Mouse (Mus musculus): ENCODE results near the gene Pxylp1. TPM values are rescaled to one million over a fixed set of nuclear protein-coding genes. Genes with fewer than 3 reads are reported as not detected.

The Pxylp1 gene
- polyA plus RNA-seq, 1 experiment from 2014 or later = 15.8 TPM

GRCm38 (mm10) chr9:96896690-96897089 is 4.2 kb upstream of the Pxylp1 start:
- Histone ChIP-seq H3K27me3 (ENCODE audit: control insufficient read depth, insufficient read depth, low read depth, low read length) (no peaks in the 10 kb centered on the region), H3K4me1 (replicated peaks; ENCODE audit: control insufficient read depth, insufficient read depth, low read length) (no peaks in the 10 kb centered on the region), H3K27ac (ENCODE audit: low read length) (no peak overlapping the region), H3K4me3 (ENCODE audit: low read length) (no peak overlapping the region), H3K4me2 (ENCODE audit: low read depth, low read length) (no peak overlapping the region), H3K9ac (ENCODE audit: low read length) (no peak overlapping the region), H3K9me3 (ENCODE audit: control insufficient read depth, low read length) (no peaks in the 10 kb centered on the region), H3K36me3 (ENCODE audit: control insufficient read depth, insufficient read depth, low read length) (no peaks in the 10 kb centered on the region)
- ATAC-seq (ENCODE audit: low read depth) = no peak
- WGBS = 92% methylated on average over 1 of the region's 1 CpGs

DNA sequence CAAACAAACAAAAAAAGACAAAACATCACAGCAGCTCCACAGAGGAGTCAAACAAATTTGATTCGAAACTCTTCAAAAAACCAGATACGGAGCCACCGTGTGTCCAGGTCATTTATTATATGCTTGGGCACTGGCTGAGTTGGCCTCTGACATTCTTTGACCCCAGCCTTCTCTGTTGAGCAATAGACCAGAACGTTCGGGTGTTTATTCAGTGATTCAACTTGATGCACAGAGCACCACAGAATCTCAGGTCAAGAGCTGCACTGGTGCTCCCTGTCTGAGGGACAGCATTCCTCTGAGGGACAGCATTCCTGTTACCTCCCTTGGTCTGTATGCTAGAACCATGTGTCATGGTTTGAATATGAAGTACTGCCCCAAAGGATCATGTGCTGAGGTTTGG is 1.1 kb upstream of the Pxylp1 start:
- Histone ChIP-seq H3K27me3 (ENCODE audit: control insufficient read depth, insufficient read depth, low read depth, low read length) (peaks cover 2% of the 10 kb centered on the region), H3K4me2 (ENCODE audit: low read depth, low read length) (no peak overlapping the region), H3K36me3 (ENCODE audit: control insufficient read depth, insufficient read depth, low read length) (no peaks in the 10 kb centered on the region), H3K9ac (ENCODE audit: low read length) (no peak overlapping the region), H3K9me3 (ENCODE audit: control insufficient read depth, low read length) (no peaks in the 10 kb centered on the region), H3K4me3 (ENCODE audit: low read length) (no peak overlapping the region), H3K4me1 (replicated peaks; ENCODE audit: control insufficient read depth, insufficient read depth, low read length) (peaks cover 5% of the 10 kb centered on the region), H3K27ac (ENCODE audit: low read length) (no peak overlapping the region)
- WGBS = 50% methylated on average over 5 of the region's 5 CpGs
- ATAC-seq (ENCODE audit: low read depth) = no peak

GRCm38 (mm10) chr9:96891341-96892330 is 833 bp downstream of the Pxylp1 start:
- no peak for ATAC-seq (ENCODE audit: low read depth)
- Histone ChIP-seq H3K27ac (ENCODE audit: low read length) (no peak overlapping the region), H3K4me3 (ENCODE audit: low read length) (no peak overlapping the region), H3K4me1 (replicated peaks; ENCODE audit: control insufficient read depth, insufficient read depth, low read length) (peaks cover 7% of the 10 kb centered on the region), H3K4me2 (ENCODE audit: low read depth, low read length) (no peak overlapping the region), H3K9me3 (ENCODE audit: control insufficient read depth, low read length) (no peaks in the 10 kb centered on the region), H3K36me3 (ENCODE audit: control insufficient read depth, insufficient read depth, low read length) (no peaks in the 10 kb centered on the region), H3K27me3 (ENCODE audit: control insufficient read depth, insufficient read depth, low read depth, low read length) (peaks cover 10% of the 10 kb centered on the region), H3K9ac (ENCODE audit: low read length) (no peak overlapping the region)
- 59% methylated on average over 12 of the region's 12 CpGs for WGBS

GRCm38 (mm10) chr9:96890756-96891155 is 1.7 kb downstream of the Pxylp1 start:
- ATAC-seq (ENCODE audit: low read depth) = no peak
- Histone ChIP-seq H3K4me2 (ENCODE audit: low read depth, low read length) (no peak overlapping the region), H3K4me3 (ENCODE audit: low read length) (no peak overlapping the region), H3K36me3 (ENCODE audit: control insufficient read depth, insufficient read depth, low read length) (no peaks in the 10 kb centered on the region), H3K27ac (ENCODE audit: low read length) (no peak overlapping the region), H3K9me3 (ENCODE audit: control insufficient read depth, low read length) (no peaks in the 10 kb centered on the region), H3K9ac (ENCODE audit: low read length) (no peak overlapping the region), H3K4me1 (replicated peaks; ENCODE audit: control insufficient read depth, insufficient read depth, low read length) (peaks cover 7% of the 10 kb centered on the region), H3K27me3 (ENCODE audit: control insufficient read depth, insufficient read depth, low read depth, low read length) (peaks cover 10% of the 10 kb centered on the region)
- 87% methylated on average over 6 of the region's 6 CpGs for WGBS

GRCm38 (mm10) chr9:96890266-96890665 is 2.2 kb downstream of the Pxylp1 start:
- H3K27ac ChIP-seq (ENCODE audit: low read length) = no peak overlapping the region
- H3K27me3 ChIP-seq (ENCODE audit: control insufficient read depth, insufficient read depth, low read depth, low read length) = peaks cover 10% of the 10 kb centered on the region
- no peak overlapping the region for H3K9ac ChIP-seq (ENCODE audit: low read length)
- no peaks in the 10 kb centered on the region for H3K36me3 ChIP-seq (ENCODE audit: control insufficient read depth, insufficient read depth, low read length)
- no peak overlapping the region for H3K4me3 ChIP-seq (ENCODE audit: low read length)
- peaks cover 7% of the 10 kb centered on the region for H3K4me1 ChIP-seq (replicated peaks; ENCODE audit: control insufficient read depth, insufficient read depth, low read length)
- 78% methylated on average over 6 of the region's 6 CpGs for WGBS
- ATAC-seq (ENCODE audit: low read depth) = no peak
- H3K4me2 ChIP-seq (ENCODE audit: low read depth, low read length) = no peak overlapping the region
- H3K9me3 ChIP-seq (ENCODE audit: control insufficient read depth, low read length) = no peaks in the 10 kb centered on the region

DNA sequence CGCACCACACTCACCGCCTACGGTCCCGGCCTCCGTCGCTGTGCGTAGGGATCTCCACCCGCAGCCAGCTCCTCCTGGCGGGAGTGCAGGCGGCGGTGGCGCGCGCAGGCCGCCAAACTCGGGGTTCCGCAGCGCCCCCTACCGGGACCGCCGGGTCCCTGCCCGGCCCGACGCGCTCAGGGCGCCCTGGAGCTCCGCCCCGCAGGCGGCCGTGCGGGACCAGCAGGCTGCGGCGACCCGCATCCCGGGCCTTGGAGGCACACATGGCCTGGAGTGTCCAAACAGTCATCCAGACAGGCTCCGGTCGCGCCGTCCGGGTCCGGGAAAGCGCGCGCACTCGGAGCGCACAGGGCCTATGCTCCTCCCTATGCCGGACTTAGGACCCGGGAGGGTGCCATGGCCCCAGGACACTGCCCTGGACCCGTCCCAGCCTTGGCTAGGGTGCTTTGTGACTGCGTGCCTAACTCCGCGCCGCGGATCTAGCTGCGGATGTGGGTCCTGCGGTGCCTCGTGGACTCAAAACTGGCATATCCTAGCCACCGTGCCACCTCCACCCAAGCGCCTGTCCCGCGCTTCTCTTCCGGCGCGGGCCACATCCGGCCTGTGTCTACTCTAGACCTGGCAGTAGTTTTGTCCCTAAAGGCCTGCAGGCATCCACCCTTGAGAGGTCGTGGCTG is 3.0 kb downstream of the Pxylp1 start:
- peak; percentile 93 for ATAC-seq (ENCODE audit: low read depth)
- Histone ChIP-seq H3K4me1 (replicated peaks; ENCODE audit: control insufficient read depth, insufficient read depth, low read length) (peaks cover 7% of the 10 kb centered on the region), H3K4me3 (ENCODE audit: low read length) (peak overlapping the region; percentile 70), H3K9me3 (ENCODE audit: control insufficient read depth, low read length) (no peaks in the 10 kb centered on the region), H3K36me3 (ENCODE audit: control insufficient read depth, insufficient read depth, low read length) (no peaks in the 10 kb centered on the region), H3K27me3 (ENCODE audit: control insufficient read depth, insufficient read depth, low read depth, low read length) (peaks cover 10% of the 10 kb centered on the region), H3K27ac (ENCODE audit: low read length) (peak overlapping the region; percentile 55; the same call in 1 of the 2 replicates), H3K4me2 (ENCODE audit: low read depth, low read length) (peak overlapping the region; percentile 91), H3K9ac (ENCODE audit: low read length) (peak overlapping the region; percentile 81)
- under 1% methylated on average over 64 of the region's 66 CpGs for WGBS

GRCm38 (mm10) chr9:96888742-96889344 is 3.6 kb downstream of the Pxylp1 start:
- peak; percentile 31 for ATAC-seq (ENCODE audit: low read depth)
- H3K9ac ChIP-seq (ENCODE audit: low read length) = peak overlapping the region; percentile 81
- WGBS = 1% methylated on average over 37 of the region's 37 CpGs
- peak overlapping the region; percentile 91 for H3K4me2 ChIP-seq (ENCODE audit: low read depth, low read length)
- H3K27ac ChIP-seq (ENCODE audit: low read length) = no peak overlapping the region
- H3K27me3 ChIP-seq (ENCODE audit: control insufficient read depth, insufficient read depth, low read depth, low read length) = peaks cover 10% of the 10 kb centered on the region
- H3K9me3 ChIP-seq (ENCODE audit: control insufficient read depth, low read length) = no peaks in the 10 kb centered on the region
- H3K4me1 ChIP-seq (replicated peaks; ENCODE audit: control insufficient read depth, insufficient read depth, low read length) = peaks cover 7% of the 10 kb centered on the region
- peak overlapping the region; percentile 70 for H3K4me3 ChIP-seq (ENCODE audit: low read length)
- no peaks in the 10 kb centered on the region for H3K36me3 ChIP-seq (ENCODE audit: control insufficient read depth, insufficient read depth, low read length)

DNA sequence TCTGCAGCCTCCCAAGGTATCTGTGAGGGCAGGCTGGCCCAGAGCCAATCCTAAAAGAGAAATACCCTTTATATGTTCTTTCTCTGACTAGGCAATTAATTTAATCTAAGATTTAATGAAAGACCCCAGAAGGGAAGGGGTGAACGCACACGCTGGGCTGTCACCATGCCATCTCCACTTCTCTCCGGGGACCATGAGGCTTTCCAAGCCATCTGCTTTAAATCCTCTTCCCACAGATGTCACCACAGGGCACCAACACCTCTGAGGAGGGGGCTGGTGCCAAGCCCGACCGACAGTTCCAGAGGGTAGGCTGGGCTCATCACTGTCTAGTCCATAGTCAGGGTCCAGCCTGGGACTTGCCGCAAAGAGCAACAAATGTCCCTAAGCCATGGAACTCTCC is 4.5 kb downstream of the Pxylp1 start:
- peaks cover 7% of the 10 kb centered on the region for H3K4me1 ChIP-seq (replicated peaks; ENCODE audit: control insufficient read depth, insufficient read depth, low read length)
- no peaks in the 10 kb centered on the region for H3K36me3 ChIP-seq (ENCODE audit: control insufficient read depth, insufficient read depth, low read length)
- H3K27me3 ChIP-seq (ENCODE audit: control insufficient read depth, insufficient read depth, low read depth, low read length) = peaks cover 10% of the 10 kb centered on the region
- no peak overlapping the region for H3K9ac ChIP-seq (ENCODE audit: low read length)
- no peak overlapping the region for H3K4me3 ChIP-seq (ENCODE audit: low read length)
- 25% methylated on average over 6 of the region's 6 CpGs for WGBS
- H3K27ac ChIP-seq (ENCODE audit: low read length) = no peak overlapping the region
- no peak overlapping the region for H3K4me2 ChIP-seq (ENCODE audit: low read depth, low read length)
- H3K9me3 ChIP-seq (ENCODE audit: control insufficient read depth, low read length) = no peaks in the 10 kb centered on the region
- no peak for ATAC-seq (ENCODE audit: low read depth)

GRCm38 (mm10) chr9:96887492-96887891 is 5.0 kb downstream of the Pxylp1 start:
- Histone ChIP-seq H3K9ac (ENCODE audit: low read length) (no peak overlapping the region), H3K4me1 (replicated peaks; ENCODE audit: control insufficient read depth, insufficient read depth, low read length) (peaks cover 7% of the 10 kb centered on the region), H3K9me3 (ENCODE audit: control insufficient read depth, low read length) (no peaks in the 10 kb centered on the region), H3K36me3 (ENCODE audit: control insufficient read depth, insufficient read depth, low read length) (no peaks in the 10 kb centered on the region), H3K27ac (ENCODE audit: low read length) (no peak overlapping the region), H3K4me3 (ENCODE audit: low read length) (no peak overlapping the region), H3K4me2 (ENCODE audit: low read depth, low read length) (no peak overlapping the region), H3K27me3 (ENCODE audit: control insufficient read depth, insufficient read depth, low read depth, low read length) (peaks cover 10% of the 10 kb centered on the region)
- no peak for ATAC-seq (ENCODE audit: low read depth)
